Mouse (Mus musculus) retina, embryonic 14.5 days (tissue): ENCODE results near the gene Ssb.

Source experiments
- DNase-seq: peaks from one replicate; pipeline ENCODE4 v3.0.0-alpha.2; 2015; ENCODE audit warnings: low spot score

The Ssb gene

GRCm38 (mm10) chr2:69861485-69862091 lies at the start of gene Ssb:
Gene Ssb (plus strand): TSS chr2:69861562.
- DNase-seq, result peak; percentile 97

GRCm38 (mm10) chr2:69816575-69816974 lies 44.8 kb upstream of the Ssb start:
- no peak for DNase-seq

- DNase-seq, result no peak
Observed at GRCm38 (mm10) chr2:69818350-69819085, 42.8 kb upstream of the Ssb start.

- DNase-seq, result no peak
Observed at GRCm38 (mm10) chr2:69820201-69820600, 41.2 kb upstream of the Ssb start.

GRCm38 (mm10) chr2:69821711-69822110 lies 39.7 kb upstream of the Ssb start, which contains the start of gene Klhl23:
Gene Klhl23 (plus strand): TSS chr2:69821944.
- DNase-seq, result peak; percentile 28

GRCm38 (mm10) chr2:69822361-69823128 lies 38.8 kb upstream of the Ssb start:
- DNase-seq, result peak; percentile 68

GRCm38 (mm10) chr2:69823129-69823677 lies 38.2 kb upstream of the Ssb start:
- peak; percentile 75 for DNase-seq

GRCm38 (mm10) chr2:69825898-69826297 lies 35.5 kb upstream of the Ssb start:
- DNase-seq, result no peak

GRCm38 (mm10) chr2:69826380-69826779 lies 35.0 kb upstream of the Ssb start:
- DNase-seq, result no peak

GRCm38 (mm10) chr2:69828031-69828430 lies 33.3 kb upstream of the Ssb start:
- no peak for DNase-seq

GRCm38 (mm10) chr2:69829680-69830079 lies 31.7 kb upstream of the Ssb start:
- no peak for DNase-seq

- DNase-seq, result no peak
Observed at GRCm38 (mm10) chr2:69830116-69830515, 31.2 kb upstream of the Ssb start.

GRCm38 (mm10) chr2:69837244-69837967 lies 24.0 kb upstream of the Ssb start:
- DNase-seq, result no peak

GRCm38 (mm10) chr2:69837996-69838395 lies 23.4 kb upstream of the Ssb start:
- no peak for DNase-seq

- no peak for DNase-seq
Observed at GRCm38 (mm10) chr2:69838707-69839106, 22.7 kb upstream of the Ssb start.

GRCm38 (mm10) chr2:69840261-69840660 lies 21.1 kb upstream of the Ssb start:
- DNase-seq, result peak; percentile 31

- no peak for DNase-seq
Observed at GRCm38 (mm10) chr2:69849215-69849614, 12.1 kb upstream of the Ssb start.

- no peak for DNase-seq
Observed at GRCm38 (mm10) chr2:69851427-69852058, 9.8 kb upstream of the Ssb start.

- DNase-seq, result no peak
Observed at GRCm38 (mm10) chr2:69856392-69856791, 5.0 kb upstream of the Ssb start.

- peak; percentile 51 for DNase-seq
Observed at GRCm38 (mm10) chr2:69857882-69858281, 3.5 kb upstream of the Ssb start.

- no peak for DNase-seq
Observed at GRCm38 (mm10) chr2:69860972-69861452, 350 bp upstream of the Ssb start.
